Mouse (Mus musculus) hindbrain, embryonic 13.5 days (tissue): ENCODE data around the gene Olfr482. TPM values are rescaled to one million over a fixed set of nuclear protein-coding genes. Genes with fewer than 3 reads are reported as not detected.

Source experiments
- ATAC-seq: fragments of 200-750 bp; cut with Nextera tagmentation; 2 replicates; pipeline ENCODE4 v1.8.0; 2017; ENCODE audit warnings: moderate TSS enrichment; ENCODE audit not compliant: low FRiP score
- H3K27ac ChIP-seq: fragments of 300-500 bp; sonication (generic); 2 replicates; pipeline ENCODE4 v1.5.1; 2015; ENCODE audit warnings: inconsistent platforms, mild to moderate bottlenecking, moderate library complexity
- H3K27me3 ChIP-seq: fragments of 300-500 bp; sonication (generic); 2 replicates; pipeline ENCODE4 v1.6.1; 2015; ENCODE audit warnings: mild to moderate bottlenecking, inconsistent platforms
- H3K36me3 ChIP-seq: fragments of 300-500 bp; sonication (generic); 2 replicates; pipeline ENCODE4 v1.6.1; 2015; ENCODE audit warnings: mild to moderate bottlenecking, inconsistent platforms
- H3K4me1 ChIP-seq: fragments of 300-500 bp; sonication (generic); replicated peaks from 2 replicates; pipeline ENCODE4 v1.6.1; 2015; ENCODE audit warnings: inconsistent platforms
- H3K4me2 ChIP-seq: fragments of 300-500 bp; sonication (generic); 2 replicates; pipeline ENCODE4 v1.6.1; 2015; ENCODE audit warnings: inconsistent platforms, mild to moderate bottlenecking, moderate library complexity
- H3K4me3 ChIP-seq: fragments of 300-500 bp; sonication (generic); 2 replicates; pipeline ENCODE4 v1.5.1; 2015; ENCODE audit warnings: mild to moderate bottlenecking, inconsistent platforms
- H3K9ac ChIP-seq: fragments of 300-500 bp; sonication (generic); 2 replicates; pipeline ENCODE4 v1.6.1; 2015; ENCODE audit warnings: mild to moderate bottlenecking, inconsistent platforms
- H3K9me3 ChIP-seq: fragments of 300-500 bp; sonication (generic); 2 replicates; pipeline ENCODE4 v1.6.1; 2016; ENCODE audit warnings: inconsistent platforms
- WGBS: fragments of 180-500 bp; shearing (Covaris S2); methylation state at CpG from one replicate; pipeline ENCODE4 v1.1.7; 2015; 5-methylcytosine and 5-hydroxymethylcytosine counted together
- polyA plus RNA-seq: library from polyadenylated mRNA; unstranded; fragments of >200 nt; fragmentation: Nextera tagmentation; extraction: Ambion mirVana; gene quantifications from 2 replicates; pipeline ENCODE4 v1.2.1, GENCODE M21; 2015

Olfr482 gene
- not detected in 2 replicates for polyA plus RNA-seq

GRCm38 (mm10) chr7:108097486-108097885 lies at the start of gene Olfr482:
Gene Olfr482 (minus strand): TSS chr7:108097586.
- Histone ChIP-seq H3K27ac (no peak within 1 kb of the TSS), H3K4me1 (no peaks in the 10 kb centered on the region), H3K4me3 (no peak within 1 kb of the TSS), H3K4me2 (no peak within 1 kb of the TSS), H3K9ac (no peak within 1 kb of the TSS), H3K9me3 (no peaks in the 10 kb centered on the region), H3K27me3 (no peaks in the 10 kb centered on the region), H3K36me3 (no peaks in the 10 kb centered on the region)
- ATAC-seq: no peak
- WGBS: 84% methylated on average over 1 of the region's 1 CpGs

GRCm38 (mm10) chr7:108127349-108127748 lies 30.0 kb upstream of the Olfr482 start, which contains the start of gene Olfr484:
Gene Olfr484 (minus strand): TSS chr7:108127449.
- Histone ChIP-seq H3K4me2 (no peak within 1 kb of the TSS), H3K4me3 (no peak within 1 kb of the TSS), H3K27ac (no peak within 1 kb of the TSS), H3K9ac (no peak within 1 kb of the TSS), H3K4me1 (no peaks in the 10 kb centered on the region), H3K27me3 (no peaks in the 10 kb centered on the region), H3K36me3 (no peaks in the 10 kb centered on the region), H3K9me3 (no peaks in the 10 kb centered on the region)
- ATAC-seq: no peak

- H3K4me1 ChIP-seq: no peaks in the 10 kb centered on the region
- no peak for ATAC-seq
- no peaks in the 10 kb centered on the region for H3K36me3 ChIP-seq
- H3K27ac ChIP-seq: no peak overlapping the region
- no peak overlapping the region for H3K4me3 ChIP-seq
- no peak overlapping the region for H3K4me2 ChIP-seq
- no peaks in the 10 kb centered on the region for H3K27me3 ChIP-seq
- H3K9ac ChIP-seq: no peak overlapping the region
- WGBS: 79% methylated on average over 1 of the region's 1 CpGs
- H3K9me3 ChIP-seq: no peaks in the 10 kb centered on the region
Measured at GRCm38 (mm10) chr7:108121416-108121815, 24.0 kb upstream of the Olfr482 start.

GRCm38 (mm10) chr7:108120681-108121080 lies 23.3 kb upstream of the Olfr482 start:
- WGBS: 10% methylated on average over 1 of the region's 1 CpGs
- no peaks in the 10 kb centered on the region for H3K36me3 ChIP-seq
- no peaks in the 10 kb centered on the region for H3K27me3 ChIP-seq
- H3K4me3 ChIP-seq: no peak overlapping the region
- H3K4me2 ChIP-seq: no peak overlapping the region
- no peak for ATAC-seq
- H3K27ac ChIP-seq: no peak overlapping the region
- no peaks in the 10 kb centered on the region for H3K9me3 ChIP-seq
- no peaks in the 10 kb centered on the region for H3K4me1 ChIP-seq
- no peak overlapping the region for H3K9ac ChIP-seq

DNA sequence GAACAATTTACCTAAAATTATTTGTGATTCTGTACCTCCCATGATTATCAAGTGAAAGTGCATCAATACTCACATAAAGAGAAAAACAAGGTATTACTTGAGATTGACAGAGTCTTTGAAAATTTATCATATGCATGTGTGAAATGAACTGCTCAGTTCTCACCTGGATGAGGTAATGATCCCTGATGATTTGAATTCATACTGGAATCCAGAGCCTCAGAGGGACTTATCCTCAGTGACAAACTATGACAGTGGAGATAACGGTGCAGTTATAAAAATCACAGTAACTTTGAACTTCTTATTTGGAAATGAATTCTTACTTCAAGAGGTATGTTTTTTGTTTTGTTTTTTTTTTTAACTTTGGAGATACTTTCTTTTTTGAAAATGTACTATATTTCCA lies 3.2 kb upstream of the Olfr482 start, which contains the start of gene Olfr483:
Gene Olfr483, plus strand, starts transcription at position 301 of the 400 bp plus-strand sequence.
- Histone ChIP-seq H3K36me3 (no peaks in the 10 kb centered on the region), H3K27me3 (no peaks in the 10 kb centered on the region), H3K4me1 (no peaks in the 10 kb centered on the region), H3K4me2 (no peak within 1 kb of the TSS), H3K27ac (no peak within 1 kb of the TSS), H3K9me3 (no peaks in the 10 kb centered on the region), H3K4me3 (no peak within 1 kb of the TSS), H3K9ac (no peak within 1 kb of the TSS)
- 87% methylated on average over 1 of the region's 1 CpGs for WGBS
- no peak for ATAC-seq

DNA sequence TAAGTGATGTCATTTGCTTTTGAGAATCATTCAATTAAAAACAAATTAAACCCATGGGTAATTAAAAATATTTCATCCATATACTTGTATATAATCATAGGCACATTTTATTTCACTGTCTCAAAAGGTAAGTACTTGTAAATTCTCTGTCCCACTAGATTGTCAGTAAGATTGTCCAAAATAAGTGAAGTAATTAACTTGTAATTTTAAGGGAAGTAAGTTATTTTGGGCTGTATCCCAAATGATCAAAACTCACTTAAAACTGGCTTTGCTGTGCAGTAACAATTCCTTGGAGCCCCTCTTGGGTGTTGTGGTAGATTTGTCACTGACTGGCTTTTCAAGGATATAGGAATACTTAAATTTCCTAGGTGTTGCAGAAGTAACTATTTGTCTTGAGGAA lies 17.8 kb downstream of the Olfr482 start, which contains the start of gene Olfr481:
Gene Olfr481, plus strand, starts transcription at position 301 of the 400 bp plus-strand sequence.
- ATAC-seq: no peak
- no peak within 1 kb of the TSS for H3K9ac ChIP-seq
- no peaks in the 10 kb centered on the region for H3K27me3 ChIP-seq
- no peak within 1 kb of the TSS for H3K4me3 ChIP-seq
- H3K27ac ChIP-seq: no peak within 1 kb of the TSS
- H3K4me1 ChIP-seq: no peaks in the 10 kb centered on the region
- no peaks in the 10 kb centered on the region for H3K9me3 ChIP-seq
- H3K4me2 ChIP-seq: no peak within 1 kb of the TSS
- no peaks in the 10 kb centered on the region for H3K36me3 ChIP-seq

DNA sequence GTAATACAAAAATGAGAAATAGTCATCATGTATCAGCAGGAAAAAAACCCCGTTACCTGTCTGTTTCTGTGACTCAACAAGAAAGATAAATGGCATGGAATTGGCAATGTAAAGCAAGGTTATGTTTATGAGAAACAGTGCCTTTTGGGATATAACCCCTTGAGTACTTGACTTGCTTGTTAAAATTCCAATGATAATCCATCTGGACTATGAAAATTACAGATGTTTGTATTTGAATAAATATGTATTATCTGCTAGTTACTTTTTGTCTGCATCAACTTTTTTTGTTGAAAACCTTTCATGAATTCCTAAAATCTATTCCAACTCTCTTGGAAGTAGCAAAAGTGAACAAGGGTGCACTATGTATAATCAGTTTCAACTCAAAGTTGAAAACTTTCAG lies 30.1 kb downstream of the Olfr482 start, which contains the start of gene Olfr480:
Gene Olfr480, minus strand, starts transcription at position 101 of the 400 bp plus-strand sequence.
- no peak within 1 kb of the TSS for H3K27ac ChIP-seq
- H3K4me3 ChIP-seq: no peak within 1 kb of the TSS
- H3K36me3 ChIP-seq: no peaks in the 10 kb centered on the region
- no peak within 1 kb of the TSS for H3K4me2 ChIP-seq
- WGBS: 91% methylated on average over 1 of the region's 1 CpGs
- no peaks in the 10 kb centered on the region for H3K9me3 ChIP-seq
- no peak for ATAC-seq
- no peak within 1 kb of the TSS for H3K9ac ChIP-seq
- H3K27me3 ChIP-seq: no peaks in the 10 kb centered on the region
- H3K4me1 ChIP-seq: no peaks in the 10 kb centered on the region

DNA sequence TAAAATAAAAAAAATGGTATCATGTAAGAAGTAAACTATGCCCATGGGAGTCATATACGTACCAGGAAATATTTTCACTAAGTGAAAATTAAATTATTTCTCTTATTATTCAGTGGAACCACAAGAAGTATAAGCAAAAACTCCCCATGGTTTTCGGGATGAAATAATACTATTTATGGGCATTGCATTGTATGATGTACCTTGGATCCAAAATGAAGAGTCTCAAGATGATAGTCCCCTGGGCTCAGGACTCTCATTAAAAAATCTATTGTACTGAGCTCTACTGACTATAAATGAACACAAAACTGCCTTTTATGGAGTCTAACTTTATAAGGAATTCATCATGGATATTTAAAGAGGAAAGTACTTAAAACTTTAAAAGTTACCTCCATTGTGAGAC lies 47.0 kb downstream of the Olfr482 start, which contains the start of gene Olfr479:
Gene Olfr479, plus strand, starts transcription at position 301 of the 400 bp plus-strand sequence.
- no peak for ATAC-seq
- Histone ChIP-seq H3K27ac (no peak within 1 kb of the TSS), H3K4me3 (no peak within 1 kb of the TSS), H3K27me3 (no peaks in the 10 kb centered on the region), H3K4me2 (no peak within 1 kb of the TSS), H3K4me1 (no peaks in the 10 kb centered on the region), H3K9me3 (no peaks in the 10 kb centered on the region), H3K36me3 (no peaks in the 10 kb centered on the region), H3K9ac (no peak within 1 kb of the TSS)
- WGBS: 91% methylated on average over 2 of the region's 2 CpGs

Other genes starting within 250 kb of the Olfr482 start
- gene Olfr472, start 199.7 kb downstream of the Olfr482 start, polyA plus RNA-seq: not detected in 2 replicates
- not detected in 2 replicates for gene Olfr473, start 167.1 kb downstream of the Olfr482 start, polyA plus RNA-seq
- gene Olfr474, start 142.9 kb downstream of the Olfr482 start, polyA plus RNA-seq: not detected in 2 replicates
- not detected in 2 replicates for gene Olfr476, start 132.8 kb downstream of the Olfr482 start, polyA plus RNA-seq
- not detected in 2 replicates for gene Olfr477, start 110.9 kb downstream of the Olfr482 start, polyA plus RNA-seq
- gene Olfr478, start 63.6 kb downstream of the Olfr482 start, polyA plus RNA-seq: not detected in 2 replicates
- gene Olfr479, start 46.9 kb downstream of the Olfr482 start, polyA plus RNA-seq: not detected in 2 replicates
- not detected in 2 replicates for gene Olfr480, start 30.2 kb downstream of the Olfr482 start, polyA plus RNA-seq
- gene Olfr481, start 17.7 kb downstream of the Olfr482 start, polyA plus RNA-seq: not detected in 2 replicates
- gene Olfr483, start 3.3 kb upstream of the Olfr482 start, polyA plus RNA-seq: not detected in 2 replicates
- not detected in 2 replicates for gene Olfr484, start 29.9 kb upstream of the Olfr482 start, polyA plus RNA-seq
- gene Olfr485, start 62.3 kb upstream of the Olfr482 start, polyA plus RNA-seq: not detected in 2 replicates
- not detected in 2 replicates for gene Olfr486, start 75.2 kb upstream of the Olfr482 start, polyA plus RNA-seq
- gene Olfr487, start 117.0 kb upstream of the Olfr482 start, polyA plus RNA-seq: not detected in 2 replicates
- not detected in 2 replicates for gene Olfr488, start 160.8 kb upstream of the Olfr482 start, polyA plus RNA-seq
- not detected in 2 replicates for gene Olfr490, start 191.3 kb upstream of the Olfr482 start, polyA plus RNA-seq
- gene Olfr491, start 215.9 kb upstream of the Olfr482 start, polyA plus RNA-seq: not detected in 2 replicates
- not detected in 2 replicates for gene Olfr492, start 226.1 kb upstream of the Olfr482 start, polyA plus RNA-seq
- gene Olfr493, start 249.4 kb upstream of the Olfr482 start, polyA plus RNA-seq: not detected in 2 replicates